Mouse (Mus musculus): ENCODE measurements around the gene St6galnac6.

St6galnac6 gene

DNA sequence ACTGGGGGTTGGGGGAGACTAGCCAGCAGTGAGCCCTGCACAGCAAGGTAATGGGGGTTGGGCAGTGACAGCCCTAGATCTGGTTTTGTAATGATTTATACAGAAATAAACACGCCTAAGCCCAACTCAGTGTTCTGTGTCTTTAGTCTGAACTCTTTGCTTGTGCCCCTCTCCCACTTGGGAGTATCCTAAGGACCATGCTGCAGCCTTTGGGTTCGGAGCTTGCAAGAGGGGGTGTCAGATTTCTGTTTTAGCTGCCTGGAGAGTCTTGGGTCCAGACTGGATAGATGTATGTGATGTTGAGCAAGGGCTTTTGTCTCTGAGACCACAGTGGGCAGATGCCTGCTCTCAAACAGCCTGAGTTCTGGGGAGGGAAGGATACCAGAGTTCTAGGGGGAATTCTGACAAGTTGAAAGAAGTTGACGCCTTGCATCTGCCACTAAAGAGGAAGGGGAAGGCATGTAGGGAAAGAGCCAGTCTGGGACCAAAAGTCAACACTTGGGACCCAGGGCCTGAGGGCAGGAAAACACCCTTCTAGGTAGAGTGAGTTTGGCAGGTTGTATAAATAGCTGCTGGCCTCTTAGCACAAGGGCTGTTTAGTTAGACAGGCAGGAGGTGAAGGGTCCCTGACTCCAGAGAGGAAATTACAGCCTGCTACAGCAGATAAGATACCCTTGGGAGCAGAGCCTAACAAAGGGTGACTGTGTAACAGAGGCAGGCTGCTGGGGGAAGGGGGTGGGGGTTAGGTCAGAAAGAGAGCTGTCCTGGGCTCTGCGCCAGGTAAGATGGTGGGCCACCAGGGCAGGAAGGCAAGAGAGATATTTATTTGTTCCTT lies 21.4 kb downstream of the St6galnac6 start:
- DNase-seq, result peak; percentile 86

DNA sequence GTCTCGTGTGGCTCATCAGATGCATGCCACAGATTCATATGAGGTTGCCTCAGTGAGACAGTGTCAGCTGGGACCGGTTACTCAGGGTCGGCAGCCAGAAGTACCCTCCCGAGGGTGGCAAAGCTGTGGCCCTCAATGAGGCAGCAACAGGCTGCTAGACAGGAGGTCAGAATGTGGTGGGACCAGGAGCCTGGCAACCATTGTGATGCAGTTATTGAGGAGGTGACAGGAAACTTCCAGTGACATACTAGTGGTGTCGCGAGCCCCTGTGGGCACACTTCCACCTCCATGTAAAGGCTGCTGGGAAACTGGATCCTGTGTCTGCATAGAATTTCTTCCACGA lies 22.0 kb downstream of the St6galnac6 start, which contains the start of gene Ak1:
Ak1 (plus strand) TSS at position 242 of the 343 bp plus-strand sequence.
- no peak for DNase-seq

DNA sequence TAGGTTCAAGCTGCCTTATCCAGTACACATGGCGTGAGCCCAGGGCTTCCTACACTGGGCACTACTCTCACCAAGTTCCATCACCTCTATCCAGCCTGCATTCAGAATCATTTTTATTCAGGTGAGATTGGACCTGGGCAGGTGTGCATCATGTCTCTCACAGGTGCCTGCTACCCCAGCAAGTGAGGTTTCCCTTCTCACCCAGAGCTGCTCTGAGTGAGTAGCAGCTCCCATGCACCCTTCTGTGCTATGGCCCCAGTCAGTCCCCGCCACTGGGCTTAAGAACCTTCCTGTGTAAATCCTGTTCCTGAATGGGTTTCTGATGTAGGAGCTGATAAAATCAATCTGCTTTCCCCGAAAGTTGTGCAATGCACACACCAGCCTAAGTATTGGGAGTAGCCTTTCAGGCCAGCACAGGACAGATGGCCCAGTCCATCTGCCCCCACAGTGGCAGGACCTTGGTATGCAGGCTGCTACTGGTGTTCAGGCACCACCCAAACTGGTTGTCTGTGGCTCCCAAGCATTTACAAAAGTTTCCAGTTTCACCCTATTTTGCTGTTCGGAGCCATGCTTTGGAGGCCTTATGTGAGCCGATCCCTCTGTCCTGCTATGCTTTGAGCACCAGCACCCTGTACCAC lies 24.7 kb downstream of the St6galnac6 start:
- no peak for DNase-seq

DNA sequence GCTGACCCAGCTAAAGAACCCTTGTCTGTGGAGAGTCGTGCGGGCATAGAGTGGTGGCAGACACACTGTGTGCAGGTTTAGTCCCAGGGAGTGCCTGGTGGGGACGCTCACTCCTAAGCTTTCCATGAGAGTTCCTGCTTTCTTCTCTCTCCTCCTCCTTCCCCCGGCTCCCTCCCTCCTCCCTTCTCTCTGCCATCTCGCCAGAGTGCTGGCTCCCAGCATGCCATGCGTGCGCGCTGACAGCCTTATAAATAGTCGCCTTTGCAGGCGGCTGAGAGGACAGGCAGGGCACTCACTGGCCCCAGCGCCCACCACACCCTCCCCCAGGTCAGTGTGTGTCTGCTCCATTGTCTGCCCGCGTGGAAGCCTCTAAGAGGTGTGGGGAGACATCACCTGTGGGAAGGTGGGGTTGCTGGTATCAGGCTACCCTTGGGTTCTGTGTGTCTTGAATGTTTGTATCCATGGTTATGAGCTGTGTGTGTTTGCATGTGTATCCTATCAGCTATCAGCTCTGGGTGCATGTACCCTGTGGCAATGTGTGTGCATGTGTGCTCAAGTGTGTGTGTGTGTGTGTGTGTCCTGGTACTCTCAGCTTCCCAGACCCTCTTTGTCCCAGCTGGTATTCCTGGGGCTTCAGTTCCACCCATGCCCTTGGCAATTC lies 25.8 kb downstream of the St6galnac6 start:
- DNase-seq, result peak; percentile 85

- no peak for DNase-seq
These were observed 26.6 kb downstream of the St6galnac6 start for GRCm38 (mm10) chr2:32625873-32626694.

GRCm38 (mm10) chr2:32627266-32628043 lies 27.9 kb downstream of the St6galnac6 start:
- DNase-seq, result no peak

DNA sequence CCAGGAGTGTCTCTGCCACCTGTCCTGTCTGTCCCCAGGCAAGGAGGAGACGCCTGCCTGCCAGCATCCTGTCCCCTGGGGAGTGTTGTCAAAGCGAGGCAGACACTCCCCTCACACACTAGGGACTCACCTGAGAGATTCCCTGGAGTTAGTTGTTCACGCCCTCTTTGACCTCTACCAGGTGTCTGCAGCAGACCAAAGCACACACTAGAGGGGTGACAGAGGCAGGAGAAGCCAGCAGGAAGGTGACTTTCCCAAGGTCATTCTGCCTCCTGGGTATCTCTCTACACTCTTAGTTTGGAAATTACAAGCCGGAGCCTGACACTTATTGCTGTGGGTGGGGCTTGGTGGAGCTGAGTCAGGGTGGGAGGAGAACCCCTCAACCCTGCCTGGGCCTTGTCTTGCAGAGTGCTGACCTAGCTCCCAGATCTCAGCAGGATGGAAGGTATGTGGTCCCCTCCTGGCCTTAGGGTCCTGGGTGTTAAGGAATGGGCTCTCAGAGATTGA lies 28.6 kb downstream of the St6galnac6 start:
- DNase-seq, result no peak

DNA sequence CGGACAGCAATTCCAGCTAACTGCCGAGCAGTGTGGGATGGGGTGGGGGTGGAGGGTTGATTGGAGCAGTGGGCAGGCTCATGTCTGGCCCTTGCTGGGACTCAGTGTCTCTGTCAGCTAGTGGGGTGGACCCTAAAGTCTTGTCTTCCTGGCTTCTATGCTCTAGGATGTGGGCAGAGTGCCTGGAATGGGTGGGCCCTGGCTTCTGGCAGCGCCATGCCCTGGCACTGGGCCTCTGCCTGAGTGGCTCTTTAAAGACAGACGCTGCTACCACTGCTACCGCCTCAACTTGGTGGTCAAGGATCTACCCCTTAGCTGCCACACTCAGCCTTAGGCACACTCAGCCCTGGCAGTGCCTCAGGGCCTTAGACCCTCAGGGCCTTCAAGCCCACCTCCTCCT lies 29.2 kb downstream of the St6galnac6 start:
- DNase-seq, result peak; percentile 69

- DNase-seq, result peak; percentile 75
These were observed 29.9 kb downstream of the St6galnac6 start for GRCm38 (mm10) chr2:32629276-32629976.

GRCm38 (mm10) chr2:32630036-32630435 lies 30.5 kb downstream of the St6galnac6 start:
- no peak for DNase-seq

- DNase-seq, result no peak
These were observed 31.5 kb downstream of the St6galnac6 start for GRCm38 (mm10) chr2:32631046-32631445.

- peak; percentile 89 for DNase-seq
These were observed 32.4 kb downstream of the St6galnac6 start for GRCm38 (mm10) chr2:32631737-32632394.

DNA sequence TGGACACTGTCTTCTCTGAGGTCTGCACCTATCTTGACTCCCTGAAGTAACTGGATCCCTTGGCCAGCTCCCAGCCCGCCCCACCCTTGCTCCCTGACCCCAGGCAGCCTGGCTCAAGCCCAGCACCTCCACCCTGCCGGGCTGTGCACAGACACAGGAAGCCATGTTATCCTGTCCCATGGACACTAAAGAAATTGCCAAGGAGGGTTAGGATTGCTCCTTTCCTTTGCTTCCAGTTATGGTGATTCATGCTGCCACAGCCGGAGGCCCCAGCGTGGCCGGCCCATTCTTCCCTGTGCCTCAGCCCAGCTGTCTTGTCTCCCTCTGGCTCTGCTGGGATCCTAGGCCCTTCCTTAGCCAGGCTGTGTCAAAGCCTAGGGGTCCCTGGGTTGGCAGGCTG lies 34.2 kb downstream of the St6galnac6 start:
- DNase-seq, result peak; percentile 72

DNA sequence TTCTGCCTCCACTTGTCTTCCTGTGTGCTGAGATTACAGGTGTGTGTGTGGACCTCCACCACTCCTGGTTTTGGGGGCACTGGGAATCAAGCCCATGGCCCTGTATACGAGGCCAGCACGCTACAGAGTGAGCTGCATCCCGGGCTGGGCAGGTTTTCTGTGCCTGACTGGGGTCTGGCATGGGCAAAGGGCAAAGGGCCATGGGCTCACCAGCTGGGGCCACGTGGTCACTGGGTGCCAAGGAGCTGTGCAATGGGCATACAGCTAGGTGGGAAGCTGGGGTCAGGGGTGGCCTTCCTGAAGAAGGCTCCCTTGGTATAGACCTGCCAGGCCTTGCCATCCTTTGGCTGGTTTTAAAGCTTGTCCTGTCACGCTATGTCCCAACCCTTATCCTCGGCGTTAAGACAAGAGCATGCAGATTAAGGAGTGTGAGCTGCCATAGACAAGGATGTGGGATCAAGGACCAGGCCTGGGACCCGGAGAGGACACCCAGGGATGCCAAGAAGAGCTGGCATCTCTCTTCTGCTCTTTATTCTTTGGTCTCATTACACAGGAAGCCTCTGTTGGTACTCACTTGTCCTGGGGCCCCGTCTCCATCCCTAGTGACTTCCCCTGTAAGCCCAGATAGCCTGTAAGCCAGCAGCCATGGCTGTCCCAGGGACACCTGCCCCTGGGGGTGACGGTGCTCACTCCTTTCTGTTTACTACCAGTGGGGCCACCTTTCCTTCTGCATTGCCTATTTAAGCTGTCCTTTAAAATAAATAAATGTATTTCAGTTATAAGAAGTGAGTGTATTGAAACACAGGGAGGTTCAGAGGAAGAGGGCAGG lies 35.0 kb downstream of the St6galnac6 start:
- DNase-seq, result no peak

DNA sequence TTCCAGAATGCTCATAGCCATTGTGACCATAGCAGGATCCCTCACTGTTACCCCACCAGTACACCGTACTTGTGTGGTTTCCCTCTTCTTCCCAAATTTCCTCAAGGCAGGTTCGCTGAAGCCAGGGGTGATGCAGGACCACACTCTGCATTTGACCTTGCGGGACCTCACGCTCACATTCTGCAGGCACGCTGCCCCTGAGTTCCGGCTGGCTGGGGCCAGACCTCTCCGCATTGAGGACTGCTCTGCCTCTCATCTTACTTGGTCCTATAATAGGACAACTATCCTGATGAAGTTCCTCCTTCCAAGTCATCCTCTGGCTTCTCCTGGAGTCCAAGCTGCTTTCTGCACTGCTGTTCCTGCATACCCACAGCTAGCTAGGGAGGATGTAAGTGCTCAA lies 37.1 kb downstream of the St6galnac6 start:
- no peak for DNase-seq

DNA sequence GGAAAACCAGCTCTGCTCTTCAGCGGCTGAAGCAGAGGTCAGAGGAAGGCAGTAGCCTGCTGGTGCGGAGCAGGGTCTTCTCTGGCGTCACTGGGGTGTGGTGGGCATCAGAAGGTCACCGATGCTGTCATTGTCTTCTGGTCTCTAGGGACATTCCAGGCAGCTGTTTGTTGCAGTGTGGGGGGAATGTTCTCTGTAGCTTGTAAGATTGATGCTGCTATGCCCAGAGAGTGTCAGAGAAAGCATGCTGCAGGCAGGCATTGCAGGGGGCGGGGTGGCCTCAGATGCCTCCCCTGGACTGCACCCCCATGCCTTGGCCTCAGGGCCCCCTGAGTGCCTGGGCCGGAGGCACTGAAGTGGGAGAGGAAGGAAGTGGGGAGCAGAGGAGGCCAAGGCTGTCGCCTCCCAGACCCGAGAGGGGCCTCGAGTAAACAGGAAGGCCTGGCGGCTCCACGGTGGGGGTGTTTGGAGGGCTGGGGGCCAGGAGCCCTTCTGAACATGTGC lies 38.3 kb downstream of the St6galnac6 start:
- DNase-seq, result peak; percentile 85

GRCm38 (mm10) chr2:32639632-32640031 lies 40.1 kb downstream of the St6galnac6 start:
- DNase-seq, result no peak

DNA sequence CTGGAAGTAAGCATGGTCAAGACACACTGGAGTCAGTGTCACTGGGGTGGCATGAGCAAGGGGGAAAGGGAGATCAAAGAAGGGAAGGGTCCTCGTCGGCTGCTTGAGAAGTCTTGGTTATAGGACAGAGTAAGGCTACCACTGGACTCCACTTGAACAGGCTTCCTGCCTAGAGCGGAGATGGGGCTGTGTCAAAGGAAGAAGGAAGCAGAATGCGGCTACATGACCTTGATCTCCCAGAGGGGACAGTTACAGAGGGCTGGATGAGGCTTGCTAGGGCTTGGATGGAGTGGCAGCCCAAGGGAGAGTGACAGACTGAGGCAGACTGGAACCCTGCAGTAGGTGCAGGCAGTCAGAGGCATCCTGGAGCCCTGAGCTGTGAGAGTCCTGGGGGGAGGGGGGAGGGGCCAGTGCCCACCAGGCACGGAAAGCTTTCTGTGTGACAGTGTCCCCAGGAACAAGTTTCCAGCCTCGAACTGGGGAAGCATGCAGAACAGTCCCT lies 41.1 kb downstream of the St6galnac6 start:
- no peak for DNase-seq

- DNase-seq, result no peak
These were observed 42.3 kb downstream of the St6galnac6 start for GRCm38 (mm10) chr2:32641810-32642209.
